Mouse (Mus musculus) megakaryocyte progenitor cell, adult 5-6 weeks (primary cell): Measurements from ENCODE around the gene Zcchc14. TPM values are rescaled to one million over a fixed set of nuclear protein-coding genes. Genes with fewer than 3 reads are reported as not detected.
A peak's percentile ranks its signal among the peaks of the same experiment; 100 is the strongest.

ENCODE experiments used
- ATAC-seq: replicated peaks from 2 replicates; pipeline ENCODE4 v1.8.0; 2016; ENCODE audit warnings: mild to moderate bottlenecking, moderate TSS enrichment, inconsistent platforms; ENCODE audit not compliant: poor library complexity
- total RNA-seq, 2 experiments: library from RNA; stranded (forward) in 1 of 2; stranded (reverse) in 1 of 2; fragments of 157-497, 149-512 nt in 1 of 2; fragments of 200-1000 nt in 1 of 2; gene quantifications; 2 replicates each; pipeline versions ENCODE4 v1.2.3 to v1.2.4; 2015 to 2017

Zcchc14 gene
- total RNA-seq, 2 experiments from 2014 or later = 0.04 to 0.07 TPM

DNA sequence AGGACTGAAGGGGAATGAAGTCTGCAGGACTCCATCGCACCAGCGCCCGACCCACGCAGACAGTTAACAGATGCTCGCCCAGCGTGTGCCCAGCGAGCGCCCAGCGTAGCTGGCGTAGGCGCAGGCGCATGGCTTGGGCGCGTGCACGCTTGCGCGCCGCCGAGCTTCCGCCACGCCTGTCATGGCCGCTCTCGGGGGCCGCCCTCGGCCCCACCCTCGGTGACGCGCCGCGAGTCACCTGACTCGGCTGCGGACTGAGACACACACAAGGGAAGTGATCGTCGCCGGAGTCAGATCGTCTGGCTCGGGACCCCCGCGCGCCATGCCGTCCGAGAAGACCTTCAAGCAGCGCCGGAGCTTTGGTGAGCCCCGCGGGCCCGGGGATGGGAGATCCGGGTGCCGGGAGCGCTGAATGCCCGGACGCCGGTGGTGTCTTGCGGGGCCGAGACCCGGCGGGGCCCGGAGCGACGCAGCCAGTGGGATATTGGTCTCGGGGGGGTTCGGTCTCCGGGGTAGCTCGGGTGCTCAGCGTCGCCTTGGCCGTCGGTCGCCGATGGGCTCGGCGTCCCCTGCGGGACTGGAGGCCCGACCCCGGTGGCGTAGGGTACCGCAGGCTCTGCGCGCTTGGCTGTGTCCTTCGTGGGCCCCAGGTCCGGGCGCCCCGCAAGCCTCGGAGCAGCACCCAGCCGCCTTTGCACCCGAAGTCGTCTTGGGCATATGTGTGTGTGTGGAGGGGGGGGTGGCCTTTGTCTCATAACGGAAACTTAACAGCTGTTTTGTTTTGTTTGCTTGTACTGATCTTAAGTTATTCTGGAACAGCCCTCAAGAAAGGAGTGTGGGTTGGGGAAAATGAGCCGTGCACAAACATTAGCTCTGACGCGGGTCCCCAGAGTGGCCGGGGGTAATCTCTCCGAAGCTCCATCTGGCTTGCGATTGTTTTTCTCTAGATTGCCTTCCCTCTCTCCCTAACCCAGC is 62.2 kb downstream of the Zcchc14 start, which contains the start of gene Map1lc3b:
Map1lc3b (plus strand) TSS at position 159 of the 975 bp plus-strand sequence.
- peak; percentile 67 for ATAC-seq

DNA sequence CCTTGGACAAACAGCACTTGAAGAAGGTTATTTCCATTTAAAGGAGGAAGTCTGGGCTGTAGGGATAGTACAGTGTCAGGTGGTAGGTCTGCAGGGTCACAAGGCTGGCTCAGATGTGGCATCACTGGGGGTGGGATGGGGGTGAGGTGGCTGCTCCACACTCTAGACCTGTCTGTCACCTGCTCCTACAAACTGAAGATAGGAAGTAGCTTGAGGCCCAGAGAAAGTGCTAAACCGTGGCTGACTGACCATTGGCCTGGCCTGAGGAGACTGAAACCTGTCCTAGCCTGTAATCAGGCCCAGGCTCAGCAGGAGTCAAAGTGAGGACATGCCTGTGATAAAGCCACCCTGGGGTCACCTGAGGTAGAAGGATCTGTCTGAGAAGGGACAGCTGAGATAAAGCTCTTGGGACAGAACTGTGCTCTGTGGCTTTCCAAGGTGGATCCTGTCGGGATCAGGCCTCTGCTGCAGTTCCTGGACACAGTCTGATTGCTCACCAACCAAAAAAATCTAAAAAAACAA is 63.4 kb downstream of the Zcchc14 start:
- ATAC-seq = no peak

DNA sequence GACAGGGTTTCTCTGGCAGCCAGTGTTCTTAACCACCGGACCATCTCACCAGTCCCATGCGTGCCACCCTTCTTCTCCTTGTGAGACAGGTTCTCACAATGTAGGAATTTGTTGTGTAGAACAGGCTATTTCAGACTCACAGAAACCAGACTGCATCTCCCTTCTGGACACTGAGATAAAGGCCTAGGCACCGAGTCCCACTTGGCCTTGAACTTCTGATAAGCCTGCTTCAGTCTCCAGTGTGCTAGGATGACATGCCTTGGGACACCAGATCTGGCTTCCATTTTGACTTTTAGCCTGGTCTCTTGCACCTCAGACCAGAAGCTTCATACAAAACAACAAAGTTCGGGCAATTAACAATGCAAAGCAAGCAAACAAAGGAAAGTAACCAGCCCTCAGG is 64.0 kb downstream of the Zcchc14 start:
- ATAC-seq = peak; percentile 22; the same call in 1 of the 2 replicates

GRCm38 (mm10) chr8:121585159-121585825 is 67.4 kb downstream of the Zcchc14 start:
- peak; percentile 84 for ATAC-seq

GRCm38 (mm10) chr8:121584730-121585129 is 68.0 kb downstream of the Zcchc14 start:
- no peak for ATAC-seq

DNA sequence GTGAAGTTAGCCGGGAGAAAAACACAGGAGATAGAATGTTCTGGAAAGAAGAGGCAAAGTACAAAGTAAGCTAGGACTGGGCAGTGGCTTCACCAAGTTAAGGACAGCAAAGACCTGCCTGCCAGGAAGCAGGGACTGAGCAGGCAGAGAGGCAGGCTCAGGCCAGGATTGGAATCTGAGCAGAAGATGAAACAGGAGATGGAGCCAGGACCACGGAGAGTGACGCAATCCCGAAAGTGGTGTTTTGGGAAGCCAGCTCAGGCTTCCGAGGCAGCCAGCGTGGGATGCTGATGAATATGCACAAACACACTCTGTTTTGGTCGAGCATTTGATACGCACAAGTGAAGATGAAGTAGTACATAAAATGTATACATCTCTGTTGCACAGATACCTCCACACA is 69.0 kb downstream of the Zcchc14 start:
- ATAC-seq = no peak

- ATAC-seq = peak; percentile 8; the same call in 1 of the 2 replicates
Measured at GRCm38 (mm10) chr8:121580465-121580864, 72.2 kb downstream of the Zcchc14 start.

- peak; percentile 78 for ATAC-seq
Measured at GRCm38 (mm10) chr8:121578676-121579451, 73.8 kb downstream of the Zcchc14 start, which contains the start of gene Fbxo31. Gene Fbxo31, minus strand, starts transcription at chr8:121578806.

- peak; percentile 1 for ATAC-seq
Measured at GRCm38 (mm10) chr8:121577751-121578675, 74.7 kb downstream of the Zcchc14 start.

DNA sequence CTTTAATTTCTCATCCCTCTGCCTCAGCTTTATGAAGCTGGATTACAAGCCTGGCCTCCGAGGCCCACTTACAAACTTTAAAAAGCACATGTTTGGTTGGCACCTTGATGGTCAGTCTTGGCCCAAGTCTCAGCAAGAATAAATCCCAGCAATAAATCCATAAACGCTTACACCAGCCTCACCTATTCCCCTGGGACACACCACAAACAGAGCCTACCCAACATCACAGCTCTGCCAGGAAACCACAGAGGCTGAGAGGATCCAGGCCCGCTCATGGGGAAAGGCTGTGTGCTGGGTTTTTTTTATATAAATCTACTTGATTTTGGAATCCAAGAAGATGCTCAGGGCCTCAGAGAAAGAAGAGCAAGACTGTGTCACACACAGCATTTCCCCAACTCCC is 77.0 kb downstream of the Zcchc14 start:
- no peak for ATAC-seq

- peak; percentile 62 for ATAC-seq
Measured at GRCm38 (mm10) chr8:121573275-121573674, 79.4 kb downstream of the Zcchc14 start.

GRCm38 (mm10) chr8:121572121-121572520 is 80.6 kb downstream of the Zcchc14 start:
- ATAC-seq = no peak

DNA sequence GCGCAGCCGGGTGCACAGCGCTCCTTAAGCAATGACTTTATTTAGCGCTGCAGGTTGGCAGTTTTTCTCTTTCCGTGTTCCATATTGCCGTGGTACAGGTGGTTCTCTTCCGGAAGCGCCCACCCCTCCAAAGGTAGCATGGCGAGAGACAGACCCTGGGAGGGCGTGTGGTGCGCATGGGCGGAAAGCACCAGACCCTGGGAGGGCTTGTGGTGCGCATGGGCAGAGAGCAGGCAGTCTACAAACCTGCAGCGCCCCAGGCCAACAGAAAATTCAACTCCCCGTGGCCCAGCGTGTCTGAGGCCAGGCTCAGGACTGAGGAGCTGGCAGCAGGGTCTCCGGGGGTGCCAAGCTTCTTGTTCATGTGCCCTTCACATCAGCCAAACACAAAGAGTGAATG is 81.9 kb downstream of the Zcchc14 start:
- no peak for ATAC-seq

- peak; percentile 89 for ATAC-seq
Measured at GRCm38 (mm10) chr8:121570335-121570734, 82.4 kb downstream of the Zcchc14 start.

DNA sequence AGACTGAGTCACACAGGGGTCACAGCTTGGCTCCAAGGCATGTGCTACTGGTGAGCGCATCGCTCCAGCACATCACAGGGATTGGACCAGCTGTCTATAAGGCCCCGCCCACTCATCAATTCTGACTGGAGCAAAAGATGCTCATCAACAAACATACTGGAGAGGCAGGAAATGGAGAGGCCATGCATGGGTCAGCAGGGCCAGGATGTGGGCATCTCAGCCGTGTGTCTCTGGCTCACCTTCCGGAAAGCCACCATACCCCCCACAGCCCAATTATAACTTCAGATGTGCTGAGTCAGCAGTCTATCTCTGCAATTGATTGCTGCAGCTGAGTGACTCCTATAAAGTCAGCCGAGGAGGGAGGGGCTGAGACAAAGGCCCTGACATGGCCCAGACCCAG is 84.4 kb downstream of the Zcchc14 start:
- ATAC-seq = no peak

DNA sequence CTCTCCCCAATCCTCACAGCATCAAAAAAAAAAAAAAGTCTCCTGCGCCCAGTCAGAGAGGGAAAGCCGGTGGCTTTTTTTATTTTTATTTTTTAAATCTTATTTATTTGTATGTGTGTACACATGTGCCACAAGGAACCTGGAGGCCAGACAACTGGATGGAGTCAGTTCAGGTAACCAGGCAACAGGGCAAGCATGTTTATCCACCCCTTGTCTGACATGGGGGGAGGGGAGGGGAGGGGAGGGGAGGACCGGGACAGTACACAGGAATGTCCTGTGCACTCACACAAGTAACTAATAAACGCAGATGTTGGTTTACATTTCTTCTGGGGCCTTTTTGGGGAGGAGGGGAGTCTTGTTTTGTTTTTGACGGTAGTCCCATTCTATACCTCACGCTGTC is 89.0 kb downstream of the Zcchc14 start:
- ATAC-seq = no peak

- ATAC-seq = no peak
Measured at GRCm38 (mm10) chr8:121562941-121563351, 89.8 kb downstream of the Zcchc14 start.

DNA sequence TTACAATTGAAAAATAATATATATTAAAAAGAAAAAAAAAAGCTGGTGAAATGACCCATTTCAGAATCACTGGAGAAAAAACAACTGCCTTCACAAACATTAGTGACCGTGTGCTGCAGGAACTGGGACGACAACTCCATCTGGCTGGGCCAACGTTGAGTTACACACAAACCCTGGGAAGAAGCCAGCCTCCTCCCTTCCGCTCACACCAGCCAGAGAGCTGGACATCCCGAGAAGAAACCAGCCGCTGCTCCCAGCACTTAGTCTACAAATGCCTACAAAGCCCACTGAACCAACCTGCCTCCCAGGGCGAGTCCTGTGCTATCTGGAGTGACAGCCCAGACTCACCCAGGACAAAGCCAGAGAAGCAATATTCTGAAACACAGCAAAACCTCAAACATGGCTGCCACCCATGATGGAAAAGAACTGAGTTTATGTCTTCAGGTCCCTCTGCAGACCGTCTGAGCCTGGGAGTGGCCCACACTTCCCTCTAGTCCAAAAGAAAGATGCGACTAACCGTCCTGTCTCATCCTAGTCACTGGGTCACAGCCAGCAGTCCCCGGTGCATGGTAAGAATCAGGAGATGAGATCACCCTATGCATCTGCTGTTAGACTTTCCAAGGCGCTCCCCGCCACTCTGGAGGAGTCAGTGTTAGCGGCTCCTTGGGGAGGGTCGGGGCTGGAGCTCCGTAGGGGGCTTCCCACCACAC is 90.9 kb downstream of the Zcchc14 start:
- ATAC-seq = no peak
